Mouse (Mus musculus): ENCODE measurements at regions not wholly inside any gene's neighbourhood (a gene's known extent, or its start where the extent isn't known, plus 50 kb on each side); places are given as distances from the start of the nearest gene placed in this dataset.

DNA sequence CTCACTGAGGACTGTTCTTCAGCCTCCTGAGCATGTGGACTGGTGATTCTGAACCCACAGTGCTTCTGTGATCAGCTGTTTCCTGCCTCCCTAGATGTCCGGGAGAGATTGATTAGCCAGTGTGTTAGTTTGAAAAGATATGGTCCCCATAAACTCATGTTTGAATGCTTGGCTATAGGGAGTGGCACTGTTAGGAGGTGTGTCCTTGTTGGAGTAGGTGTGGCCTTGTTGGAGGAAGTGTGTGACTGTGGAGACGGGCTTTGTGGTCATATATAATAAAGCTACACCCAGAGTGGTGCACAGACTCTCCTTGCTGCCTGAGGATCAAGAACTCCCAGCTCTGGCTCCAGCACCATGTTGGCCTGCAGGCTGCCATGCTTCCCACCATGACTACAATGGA lies 458.9 kb upstream of the Kcnab2 start:
- Histone ChIP-seq H3K27ac (ENCODE audit: low read length) (no peak overlapping the region), H3K4me2 (replicated peaks; ENCODE audit: low read depth, low read length) (no peak overlapping the region), H3K9me3 (ENCODE audit: low read length) (0 out of 2 replicates have a peak, but pooled peaks cover 3% of the 10 kb centered on the region), H3K9ac (replicated peaks; ENCODE audit: low read length) (no peak overlapping the region), H3K36me3 (ENCODE audit: insufficient read depth, low read length) (no peaks in the 10 kb centered on the region), H3K4me3 (ENCODE audit: low read length) (no peak overlapping the region), H3K4me1 (ENCODE audit: insufficient read depth, low read length) (no peaks in the 10 kb centered on the region), H3K27me3 (ENCODE audit: insufficient read depth, low read length) (no peaks in the 10 kb centered on the region)
- WGBS, result 56% methylated on average over 2 of the region's 2 CpGs
- no peak for ATAC-seq (ENCODE audit: low FRiP score, low TSS enrichment)

DNA sequence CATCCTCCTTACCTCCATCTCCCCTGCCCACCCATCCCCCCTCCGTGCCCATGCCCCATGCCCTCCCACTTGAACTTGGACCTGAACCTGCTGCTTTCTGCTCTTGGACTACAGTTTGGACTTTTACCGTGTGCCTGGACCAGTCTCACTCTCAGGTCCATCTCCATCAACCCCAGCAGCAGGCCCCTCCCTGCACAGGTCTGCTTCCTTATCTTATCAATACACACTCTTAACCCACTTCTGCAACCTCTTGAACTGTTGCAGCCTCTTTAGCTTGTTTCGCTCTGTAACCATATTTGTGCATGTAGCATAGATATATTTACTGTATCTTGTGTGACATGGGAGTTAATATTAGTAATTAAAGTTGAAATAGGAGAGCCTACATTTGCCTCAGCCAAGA lies 457.8 kb upstream of the Kcnab2 start:
- Histone ChIP-seq H3K4me3 (ENCODE audit: low read length) (no peak overlapping the region), H3K27ac (ENCODE audit: low read length) (no peak overlapping the region), H3K4me1 (ENCODE audit: insufficient read depth, low read length) (no peaks in the 10 kb centered on the region), H3K27me3 (ENCODE audit: insufficient read depth, low read length) (no peaks in the 10 kb centered on the region), H3K36me3 (ENCODE audit: insufficient read depth, low read length) (no peaks in the 10 kb centered on the region), H3K9ac (replicated peaks; ENCODE audit: low read length) (no peak overlapping the region), H3K9me3 (ENCODE audit: low read length) (0 out of 2 replicates have a peak, but pooled peaks cover 3% of the 10 kb centered on the region), H3K4me2 (replicated peaks; ENCODE audit: low read depth, low read length) (no peak overlapping the region)
- WGBS, result 76% methylated on average over 3 of the region's 3 CpGs
- no peak for ATAC-seq (ENCODE audit: low FRiP score, low TSS enrichment)

DNA sequence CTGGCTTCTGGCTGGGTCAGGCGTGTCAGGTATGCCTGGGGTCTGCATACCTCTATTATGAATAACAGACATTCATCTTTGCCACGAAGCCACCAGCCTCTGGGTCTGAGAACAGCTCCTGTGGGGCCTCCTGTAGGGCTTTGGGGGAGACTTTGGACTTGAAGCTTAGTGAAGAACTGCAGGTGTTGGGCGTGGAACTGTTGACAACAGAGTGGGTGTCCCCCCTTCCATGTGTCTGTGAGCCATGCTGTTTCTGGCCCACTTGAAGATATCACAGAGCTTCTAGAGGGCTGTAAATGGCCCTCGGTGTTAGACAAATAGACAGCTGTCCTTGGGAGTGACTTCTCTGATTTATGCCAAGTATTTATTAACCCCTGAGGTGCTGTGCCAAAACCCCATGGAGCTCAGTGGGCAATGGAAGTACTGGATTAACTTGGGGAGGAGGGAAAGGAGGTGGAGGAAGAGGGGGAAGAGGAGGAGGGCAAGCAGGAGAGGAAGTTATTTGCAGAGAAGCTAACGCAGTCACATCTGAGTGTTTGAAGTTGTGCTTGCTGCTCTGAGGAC lies 450.8 kb upstream of the Kcnab2 start:
- no peak for ATAC-seq (ENCODE audit: low FRiP score, low TSS enrichment)
- H3K27me3 ChIP-seq (ENCODE audit: insufficient read depth, low read length), result no peaks in the 10 kb centered on the region
- 55% methylated on average over 5 of the region's 5 CpGs for WGBS

DNA sequence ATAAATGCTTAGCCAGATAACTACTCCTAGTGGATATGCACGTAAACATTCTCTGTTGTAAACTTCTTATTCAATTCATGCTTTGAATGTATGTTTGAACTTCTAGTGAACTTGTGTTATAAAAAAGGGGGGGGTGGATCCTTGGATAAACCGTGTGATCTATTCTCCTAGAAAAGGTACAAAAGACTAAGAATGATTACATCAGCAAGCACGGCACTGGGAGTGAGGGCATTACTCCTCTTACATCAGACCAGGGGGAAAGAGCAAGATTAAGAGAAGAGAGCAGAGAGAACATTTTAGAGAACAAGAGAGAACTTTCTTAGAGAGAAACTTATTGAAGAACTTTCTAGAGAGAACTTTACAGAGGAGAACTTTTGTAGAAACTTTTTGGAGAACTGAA lies 442.6 kb upstream of the Kcnab2 start:
- H3K27ac ChIP-seq (ENCODE audit: low read length), result no peak overlapping the region
- H3K36me3 ChIP-seq (ENCODE audit: insufficient read depth, low read length), result no peaks in the 10 kb centered on the region
- no peak overlapping the region for H3K4me2 ChIP-seq (replicated peaks; ENCODE audit: low read depth, low read length)
- H3K9me3 ChIP-seq (ENCODE audit: low read length), result no peaks in the 10 kb centered on the region
- no peak overlapping the region for H3K9ac ChIP-seq (replicated peaks; ENCODE audit: low read length)
- ATAC-seq (ENCODE audit: low FRiP score, low TSS enrichment), result no peak
- H3K4me1 ChIP-seq (ENCODE audit: insufficient read depth, low read length), result 0 out of 2 replicates have a peak, but pooled peaks cover 7% of the 10 kb centered on the region
- no peaks in the 10 kb centered on the region for H3K27me3 ChIP-seq (ENCODE audit: insufficient read depth, low read length)
- 68% methylated on average over 3 of the region's 3 CpGs for WGBS
- H3K4me3 ChIP-seq (ENCODE audit: low read length), result no peak overlapping the region

More for the DNA sequence above, 450.8 kb upstream of the Kcnab2 start:
- Histone ChIP-seq H3K4me3 (ENCODE audit: low read length) (no peak overlapping the region), H3K9me3 (ENCODE audit: low read length) (0 out of 2 replicates have a peak, but pooled peaks cover 2% of the 10 kb centered on the region), H3K9ac (replicated peaks; ENCODE audit: low read length) (no peak overlapping the region), H3K36me3 (ENCODE audit: insufficient read depth, low read length) (no peaks in the 10 kb centered on the region), H3K4me2 (replicated peaks; ENCODE audit: low read depth, low read length) (no peak overlapping the region), H3K4me1 (ENCODE audit: insufficient read depth, low read length) (peaks cover 11% of the 10 kb centered on the region), H3K27ac (ENCODE audit: low read length) (no peak overlapping the region)

DNA sequence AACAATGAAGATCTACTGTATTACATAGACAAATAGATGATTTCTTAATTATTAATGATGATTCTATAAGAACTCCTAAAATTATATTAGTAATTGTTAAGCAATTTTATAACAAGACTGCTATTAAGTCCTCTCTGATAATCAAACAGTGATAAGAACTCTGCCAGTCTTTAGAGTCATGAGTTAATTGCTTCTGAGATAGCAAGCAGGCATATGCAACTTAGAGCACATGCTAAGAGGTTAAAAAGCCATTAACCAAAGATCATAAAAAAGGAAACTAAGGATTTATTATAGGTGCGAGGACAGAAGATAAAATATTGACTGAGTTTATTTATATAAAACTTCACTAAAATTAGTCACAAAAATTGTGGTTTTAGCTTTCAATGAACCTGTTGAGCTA lies 442.2 kb upstream of the Kcnab2 start:
- no peaks in the 10 kb centered on the region for H3K36me3 ChIP-seq (ENCODE audit: insufficient read depth, low read length)
- no peaks in the 10 kb centered on the region for H3K9me3 ChIP-seq (ENCODE audit: low read length)
- ATAC-seq (ENCODE audit: low FRiP score, low TSS enrichment), result no peak
- H3K4me1 ChIP-seq (ENCODE audit: insufficient read depth, low read length), result 0 out of 2 replicates have a peak, but pooled peaks cover 7% of the 10 kb centered on the region
- no peak overlapping the region for H3K9ac ChIP-seq (replicated peaks; ENCODE audit: low read length)
- no peak overlapping the region for H3K4me3 ChIP-seq (ENCODE audit: low read length)
- no peak overlapping the region for H3K4me2 ChIP-seq (replicated peaks; ENCODE audit: low read depth, low read length)
- no peaks in the 10 kb centered on the region for H3K27me3 ChIP-seq (ENCODE audit: insufficient read depth, low read length)
- WGBS, result 58% methylated on average over 1 of the region's 1 CpGs
- no peak overlapping the region for H3K27ac ChIP-seq (ENCODE audit: low read length)

DNA sequence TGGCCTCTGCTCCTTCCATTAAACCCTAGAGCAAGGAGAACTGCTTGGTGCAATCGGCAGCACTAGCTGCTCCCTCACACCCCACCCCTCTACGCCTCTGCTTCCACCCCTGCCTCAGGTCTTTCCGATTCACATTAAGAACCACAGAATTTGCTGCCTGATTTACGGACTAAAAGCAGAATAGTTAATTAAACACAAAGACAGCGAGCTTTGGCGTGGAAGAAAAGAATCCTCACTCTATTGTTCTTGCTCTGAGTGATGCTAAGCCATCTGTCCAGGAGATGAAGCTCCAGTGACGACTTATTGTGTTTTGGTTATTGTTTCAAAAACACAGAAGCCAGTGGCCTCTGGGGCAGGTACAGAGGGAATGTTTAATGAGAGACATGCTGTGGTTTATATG lies 438.9 kb upstream of the Kcnab2 start:
- no peak overlapping the region for H3K9ac ChIP-seq (replicated peaks; ENCODE audit: low read length)
- H3K27ac ChIP-seq (ENCODE audit: low read length), result no peak overlapping the region
- no peaks in the 10 kb centered on the region for H3K9me3 ChIP-seq (ENCODE audit: low read length)
- 13% methylated on average over 7 of the region's 7 CpGs for WGBS
- no peak overlapping the region for H3K4me3 ChIP-seq (ENCODE audit: low read length)
- H3K27me3 ChIP-seq (ENCODE audit: insufficient read depth, low read length), result no peaks in the 10 kb centered on the region
- 0 out of 2 replicates have a peak, but pooled peaks cover 7% of the 10 kb centered on the region for H3K4me1 ChIP-seq (ENCODE audit: insufficient read depth, low read length)
- no peak overlapping the region for H3K4me2 ChIP-seq (replicated peaks; ENCODE audit: low read depth, low read length)
- H3K36me3 ChIP-seq (ENCODE audit: insufficient read depth, low read length), result no peaks in the 10 kb centered on the region
- no peak for ATAC-seq (ENCODE audit: low FRiP score, low TSS enrichment)

DNA sequence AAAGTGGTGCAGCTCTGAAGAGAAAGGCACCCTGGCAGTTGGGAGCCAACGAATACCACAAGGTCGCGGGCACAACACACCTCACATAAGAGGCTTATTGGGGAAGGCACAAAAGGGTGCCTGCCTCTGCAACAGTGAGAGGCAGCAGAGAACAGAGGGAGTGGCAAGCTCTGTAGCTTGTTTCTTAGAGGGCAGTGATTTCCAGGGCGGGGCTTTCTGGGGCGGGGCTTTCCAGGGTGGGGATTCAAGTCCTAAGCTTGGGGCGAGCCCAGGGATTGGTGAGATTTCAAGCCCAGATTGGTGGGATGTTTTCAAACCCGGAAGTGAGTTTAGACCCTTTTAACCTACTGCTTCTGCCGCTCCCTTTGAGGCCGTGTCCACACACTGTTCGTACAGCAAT lies 435.8 kb upstream of the Kcnab2 start:
- H3K4me1 ChIP-seq (ENCODE audit: insufficient read depth, low read length), result 0 out of 2 replicates have a peak, but pooled peaks cover 7% of the 10 kb centered on the region
- H3K4me3 ChIP-seq (ENCODE audit: low read length), result no peak overlapping the region
- no peaks in the 10 kb centered on the region for H3K36me3 ChIP-seq (ENCODE audit: insufficient read depth, low read length)
- no peaks in the 10 kb centered on the region for H3K27me3 ChIP-seq (ENCODE audit: insufficient read depth, low read length)
- no peak for ATAC-seq (ENCODE audit: low FRiP score, low TSS enrichment)
- H3K4me2 ChIP-seq (replicated peaks; ENCODE audit: low read depth, low read length), result no peak overlapping the region
- H3K9me3 ChIP-seq (ENCODE audit: low read length), result no peaks in the 10 kb centered on the region
- 52% methylated on average over 10 of the region's 10 CpGs for WGBS
- H3K9ac ChIP-seq (replicated peaks; ENCODE audit: low read length), result no peak overlapping the region
- H3K27ac ChIP-seq (ENCODE audit: low read length), result no peak overlapping the region

DNA sequence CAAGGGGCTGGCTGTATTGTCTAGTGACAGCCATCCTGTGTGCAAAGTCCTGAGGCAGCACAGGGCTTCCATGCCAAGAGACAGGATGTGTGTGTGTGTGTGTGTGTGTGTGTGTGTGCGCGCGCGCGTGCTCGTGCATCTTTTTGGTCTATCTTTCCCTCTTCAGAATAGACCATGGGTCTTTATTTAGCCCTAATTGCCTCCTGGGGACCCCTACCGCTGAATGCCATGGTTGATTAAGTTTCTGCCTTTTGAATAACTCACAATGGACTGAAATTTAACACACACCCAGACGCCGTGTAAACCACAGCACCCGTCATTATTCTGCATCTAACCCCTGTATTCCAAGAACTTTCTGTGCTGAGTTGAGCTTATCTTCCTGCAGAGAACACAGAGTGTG lies 435.2 kb upstream of the Kcnab2 start:
- H3K27ac ChIP-seq (ENCODE audit: low read length), result no peak overlapping the region
- no peaks in the 10 kb centered on the region for H3K9me3 ChIP-seq (ENCODE audit: low read length)
- no peak overlapping the region for H3K9ac ChIP-seq (replicated peaks; ENCODE audit: low read length)
- H3K36me3 ChIP-seq (ENCODE audit: insufficient read depth, low read length), result no peaks in the 10 kb centered on the region
- peaks cover 10% of the 10 kb centered on the region; the same call in 1 of the 2 replicates for H3K4me1 ChIP-seq (ENCODE audit: insufficient read depth, low read length)
- no peak for ATAC-seq (ENCODE audit: low FRiP score, low TSS enrichment)
- H3K4me3 ChIP-seq (ENCODE audit: low read length), result no peak overlapping the region
- no peaks in the 10 kb centered on the region for H3K27me3 ChIP-seq (ENCODE audit: insufficient read depth, low read length)
- no peak overlapping the region for H3K4me2 ChIP-seq (replicated peaks; ENCODE audit: low read depth, low read length)
- WGBS, result 73% methylated on average over 10 of the region's 10 CpGs

DNA sequence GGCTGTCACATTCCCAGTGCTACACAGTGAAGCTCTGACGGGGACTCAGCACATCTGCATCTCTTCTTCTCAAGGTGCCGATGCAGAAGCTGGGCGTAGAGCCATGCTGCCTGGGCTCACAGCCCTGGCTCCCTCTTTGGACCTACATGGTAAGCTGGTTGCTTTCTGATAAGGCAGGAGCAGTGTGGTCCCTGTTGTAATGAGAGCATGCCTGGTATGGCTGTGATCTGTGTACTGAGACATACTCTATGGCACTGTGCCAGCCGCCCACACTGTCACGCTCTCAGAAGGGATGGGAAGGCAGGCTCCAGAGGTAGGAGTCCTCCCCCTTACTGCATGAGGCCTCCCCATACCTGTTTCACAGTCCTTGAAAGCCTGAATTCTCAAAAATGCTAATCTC lies 430.6 kb upstream of the Kcnab2 start:
- Histone ChIP-seq H3K4me1 (ENCODE audit: insufficient read depth, low read length) (peaks cover 9% of the 10 kb centered on the region; the same call in 1 of the 2 replicates), H3K4me3 (ENCODE audit: low read length) (no peak overlapping the region), H3K27ac (ENCODE audit: low read length) (no peak overlapping the region), H3K9ac (replicated peaks; ENCODE audit: low read length) (no peak overlapping the region), H3K36me3 (ENCODE audit: insufficient read depth, low read length) (no peaks in the 10 kb centered on the region), H3K27me3 (ENCODE audit: insufficient read depth, low read length) (no peaks in the 10 kb centered on the region), H3K9me3 (ENCODE audit: low read length) (no peaks in the 10 kb centered on the region), H3K4me2 (replicated peaks; ENCODE audit: low read depth, low read length) (no peak overlapping the region)
- ATAC-seq (ENCODE audit: low FRiP score, low TSS enrichment), result peak; percentile 58
- 47% methylated on average over 5 of the region's 5 CpGs for WGBS

DNA sequence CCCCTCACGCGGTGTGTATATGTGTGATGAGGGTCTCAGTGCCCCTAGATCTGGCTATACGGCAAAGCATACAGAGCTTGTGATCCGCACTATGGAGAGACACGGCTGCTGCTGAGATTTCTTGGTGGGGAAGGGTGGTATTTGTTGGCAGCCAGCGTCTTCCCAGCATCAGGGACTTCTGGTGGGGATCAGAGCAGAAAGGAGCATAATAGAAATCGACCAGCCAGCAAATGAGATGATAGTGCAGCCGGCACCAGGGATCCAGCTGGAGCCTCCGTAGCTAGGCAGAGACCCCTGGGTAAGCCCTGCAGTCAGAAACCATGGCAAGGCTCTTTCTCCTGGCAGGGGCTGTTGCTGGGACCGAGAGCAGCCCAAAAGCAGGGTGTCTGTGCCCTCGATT lies 425.2 kb upstream of the Kcnab2 start:
- peaks cover 5% of the 10 kb centered on the region; the same call in 1 of the 2 replicates for H3K4me1 ChIP-seq (ENCODE audit: insufficient read depth, low read length)
- ATAC-seq (ENCODE audit: low FRiP score, low TSS enrichment), result no peak
- H3K9ac ChIP-seq (replicated peaks; ENCODE audit: low read length), result no peak overlapping the region
- WGBS, result 86% methylated on average over 11 of the region's 11 CpGs
- H3K4me2 ChIP-seq (replicated peaks; ENCODE audit: low read depth, low read length), result no peak overlapping the region
- H3K36me3 ChIP-seq (ENCODE audit: insufficient read depth, low read length), result no peaks in the 10 kb centered on the region
- H3K9me3 ChIP-seq (ENCODE audit: low read length), result no peaks in the 10 kb centered on the region
- no peak overlapping the region for H3K4me3 ChIP-seq (ENCODE audit: low read length)
- H3K27ac ChIP-seq (ENCODE audit: low read length), result no peak overlapping the region
- no peaks in the 10 kb centered on the region; the same call in 1 of the 2 replicates for H3K27me3 ChIP-seq (ENCODE audit: insufficient read depth, low read length)

Data from kidney, embryonic 16.5 days (tissue).